Comparison of ENCODE assay signal across 8 mouse cellular contexts in genomic region chr5:123444069-123444468, GRCm38 (mm10). TPM values are rescaled to one million over a fixed set of nuclear protein-coding genes. Genes with fewer than 3 reads are reported as not detected.
DNase-seq lines count a peak whose midpoint lies in the region; ATAC-seq lines count a peak whose summit lies in the region.

No protein-coding gene starts in this region.

- peak; percentile 71 for DNase-seq in urinary bladder, postnatal 14 days (ENCODE audit: low spot score)
- DNase-seq in urinary bladder, postnatal 10 days (ENCODE audit: low spot score), result no peak
- peak; percentile 86 for DNase-seq in brain, adult 2 months (ENCODE audit: low read depth, low spot score)
- DNase-seq in induced T-regulatory cell, adult 2 months (ENCODE audit: low read depth), result peak; percentile 81
- peak; percentile 85 for DNase-seq in limb, embryonic 11.5 days (ENCODE audit: low spot score)
- peak; percentile 56 for DNase-seq in retina, adult 2 months (ENCODE audit: low read depth, low spot score)
- peak; percentile 59 for DNase-seq in urinary bladder, postnatal 25 days (ENCODE audit: low spot score)

- no peaks in the 10 kb centered on the region for H3K27me3 ChIP-seq in limb, embryonic 11.5 days (ENCODE audit: control insufficient read depth, insufficient read depth, low read length)

- no peaks in the 10 kb centered on the region for H3K9me3 ChIP-seq in limb, embryonic 11.5 days (ENCODE audit: control insufficient read depth, low read length)

- 55% methylated on average over 4 of the region's 4 CpGs for WGBS in limb, embryonic 11.5 days

- no peak overlapping the region for H3K9ac ChIP-seq in limb, embryonic 11.5 days (ENCODE audit: low read length)

- ATAC-seq in erythroid progenitor cell, adult 5-6 weeks (replicated peaks; ENCODE audit: low FRiP score, poor library complexity, severe bottlenecking), result peak; percentile 55; the same call in 1 of the 2 replicates
- no peak for ATAC-seq in limb, embryonic 11.5 days (ENCODE audit: insufficient number of reproducible peaks, low FRiP score, low TSS enrichment, low read depth)

- no peak overlapping the region for H3K4me3 ChIP-seq in limb, embryonic 11.5 days (ENCODE audit: low read depth, low read length)

- H3K36me3 ChIP-seq in limb, embryonic 11.5 days (ENCODE audit: control insufficient read depth, insufficient read depth, low read length), result peaks cover 12% of the 10 kb centered on the region

- no peak overlapping the region for H3K4me2 ChIP-seq in limb, embryonic 11.5 days (ENCODE audit: low read depth, severe bottlenecking)

- no peaks in the 10 kb centered on the region for H3K4me1 ChIP-seq in limb, embryonic 11.5 days (ENCODE audit: control insufficient read depth, insufficient read depth, low read length)

- no peak overlapping the region for H3K27ac ChIP-seq in limb, embryonic 11.5 days (replicated peaks; ENCODE audit: low read depth, low read length)

RNA-seq across cellular contexts. Expression of gene Lrrc43, which starts 45.0 kb away (rescaled TPM):
- total RNA-seq in erythroid progenitor cell, adult 5-6 weeks (2015; ENCODE audit: low replicate concordance), result not detected in 2 replicates
- total RNA-seq in erythroid progenitor cell, adult 5-6 weeks (2017; ENCODE audit: low replicate concordance), result not detected in 2 replicates
- polyA plus RNA-seq in limb, embryonic 11.5 days (2014; fragmentation: Nextera tagmentation; extraction: Ambion mirVana), result not detected in 2 replicates

RNA-seq across cellular contexts. Expression of gene Il31, which starts 45.2 kb away (rescaled TPM):
- not detected in 2 replicates for total RNA-seq in erythroid progenitor cell, adult 5-6 weeks (2015; ENCODE audit: low replicate concordance)
- total RNA-seq in erythroid progenitor cell, adult 5-6 weeks (2017; ENCODE audit: low replicate concordance), result not detected in 2 replicates
- not detected in 2 replicates for polyA plus RNA-seq in limb, embryonic 11.5 days (2014; fragmentation: Nextera tagmentation; extraction: Ambion mirVana)

RNA-seq across cellular contexts. Expression of gene Mlxip, which starts 49.5 kb away (rescaled TPM):
- 11.3 and 13.3 TPM in 2 replicates for total RNA-seq in erythroid progenitor cell, adult 5-6 weeks (2015; ENCODE audit: low replicate concordance)
- 2.0 and 2.8 TPM in 2 replicates for total RNA-seq in erythroid progenitor cell, adult 5-6 weeks (2017; ENCODE audit: low replicate concordance)
- polyA plus RNA-seq in limb, embryonic 11.5 days (2014; fragmentation: Nextera tagmentation; extraction: Ambion mirVana), result 19.3 and 21.7 TPM in 2 replicates
